Mouse (Mus musculus): ENCODE results near the gene Cdc42ep3.
A peak's percentile ranks its signal among the peaks of the same experiment; 100 is the strongest.

The Cdc42ep3 gene

DNA sequence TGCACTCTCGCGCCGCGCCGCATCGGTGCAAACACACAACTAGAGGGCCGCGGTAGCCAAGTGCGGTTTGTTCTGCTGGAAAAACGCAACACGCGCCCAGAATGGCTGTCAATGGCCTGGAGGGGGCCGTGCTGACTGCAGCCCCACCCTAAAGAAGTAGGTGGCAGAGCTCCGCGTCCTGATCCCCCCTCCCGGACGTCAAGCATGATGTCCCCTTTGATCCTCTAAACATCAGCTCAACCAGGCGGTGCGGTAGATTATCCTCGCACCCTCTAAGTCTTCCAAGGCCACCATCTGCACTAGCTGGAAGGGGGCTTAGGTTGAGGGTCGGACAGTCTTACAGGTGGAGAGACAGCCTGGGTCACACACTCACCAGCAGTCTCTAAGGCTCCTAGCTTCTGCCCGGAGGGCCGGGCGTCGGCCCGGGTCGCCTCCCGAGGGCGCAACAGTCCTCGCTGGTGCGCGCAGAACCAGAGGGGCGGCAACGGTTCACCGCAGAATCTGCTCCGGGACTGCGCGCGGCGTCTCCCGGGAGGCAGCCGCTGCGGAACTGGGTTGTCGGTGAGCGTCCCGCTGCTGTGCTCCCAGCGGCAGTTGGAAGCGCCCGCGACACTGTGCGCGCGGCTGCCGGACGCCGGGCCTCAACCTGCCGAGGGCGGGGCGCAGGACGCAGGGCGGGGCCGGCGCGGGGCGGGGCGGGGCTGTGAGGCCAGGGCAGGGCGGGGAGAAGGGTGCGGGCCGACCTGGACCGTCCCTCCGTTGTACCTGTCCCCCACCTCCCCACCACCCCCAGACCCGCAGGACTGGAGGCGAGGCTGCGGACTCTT is at the start of gene Cdc42ep3:
Cdc42ep3 (minus strand) TSS at position 648 of the 827 bp plus-strand sequence.
- peak; percentile 77 for DNase-seq (ENCODE audit: low spot score)

DNA sequence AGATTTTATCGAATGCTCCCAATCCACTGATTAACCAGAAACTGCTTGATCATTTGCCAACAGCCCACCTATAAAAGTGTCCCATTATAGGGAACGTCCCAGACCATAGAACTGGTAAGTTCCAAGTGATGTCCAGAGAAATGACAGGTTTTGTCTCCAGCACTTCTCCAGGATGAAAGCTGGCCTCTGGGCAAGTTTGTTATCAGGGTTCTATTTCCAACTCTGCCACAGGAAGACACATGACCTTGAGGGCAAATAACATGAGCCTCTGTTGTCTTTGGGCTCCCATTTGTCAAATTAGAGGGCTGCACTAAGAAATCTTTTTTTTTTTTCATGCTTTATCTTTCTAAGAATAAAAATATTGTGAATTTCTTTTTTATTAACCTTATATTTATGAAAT is 45.5 kb upstream of the Cdc42ep3 start:
- no peak for DNase-seq (ENCODE audit: low spot score)

GRCm38 (mm10) chr17:79398416-79398815 is 43.5 kb upstream of the Cdc42ep3 start:
- DNase-seq (ENCODE audit: low spot score), result no peak

- DNase-seq (ENCODE audit: low spot score), result no peak
Measured at GRCm38 (mm10) chr17:79394799-79395198, 39.9 kb upstream of the Cdc42ep3 start.

DNA sequence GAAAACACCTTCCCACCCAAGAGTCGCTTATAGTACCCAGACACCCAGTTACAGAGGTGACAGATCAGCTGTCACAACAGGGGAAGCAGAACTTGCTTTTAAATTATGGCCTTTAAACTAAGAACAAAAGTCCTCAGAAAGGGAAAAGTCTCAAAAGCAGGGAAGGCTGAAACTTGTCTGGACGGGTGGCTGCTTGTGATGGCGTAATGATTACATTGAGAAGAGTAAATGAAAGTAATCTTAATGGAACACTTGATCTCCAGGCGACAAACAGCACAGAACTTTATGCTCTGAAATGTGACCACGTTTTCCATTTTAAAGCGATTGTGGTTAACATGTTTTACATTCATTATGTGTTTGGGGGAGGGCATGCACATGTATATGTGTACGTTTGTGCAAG is 39.0 kb upstream of the Cdc42ep3 start:
- DNase-seq (ENCODE audit: low spot score), result no peak

DNA sequence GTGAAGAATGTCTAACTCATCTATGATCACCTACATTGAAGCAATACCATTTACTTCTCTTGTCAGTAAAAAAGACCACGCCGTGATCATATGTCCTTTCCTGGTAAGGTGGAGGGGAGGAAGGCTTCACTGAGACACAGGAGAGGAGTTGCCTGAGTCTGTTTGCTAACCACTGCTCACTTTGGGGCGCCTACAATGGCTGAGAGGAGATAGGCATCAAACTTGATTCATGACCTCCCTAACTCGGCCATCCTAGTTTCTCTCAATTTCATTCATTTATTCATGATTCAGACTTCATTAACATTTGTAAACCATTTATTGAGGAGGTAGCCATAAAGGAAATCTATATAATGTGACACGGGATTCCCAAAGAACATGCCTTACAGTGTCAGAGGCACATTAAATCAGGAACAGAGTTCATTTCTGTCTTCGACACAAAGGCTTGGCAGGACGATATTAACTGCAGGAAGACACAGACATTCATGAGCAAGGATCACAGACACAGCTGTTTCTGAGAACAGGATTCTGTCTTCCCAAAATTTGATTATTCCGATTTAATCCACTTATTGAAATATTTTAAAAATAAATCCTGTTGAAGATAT is 32.7 kb upstream of the Cdc42ep3 start:
- DNase-seq (ENCODE audit: low spot score), result no peak

DNA sequence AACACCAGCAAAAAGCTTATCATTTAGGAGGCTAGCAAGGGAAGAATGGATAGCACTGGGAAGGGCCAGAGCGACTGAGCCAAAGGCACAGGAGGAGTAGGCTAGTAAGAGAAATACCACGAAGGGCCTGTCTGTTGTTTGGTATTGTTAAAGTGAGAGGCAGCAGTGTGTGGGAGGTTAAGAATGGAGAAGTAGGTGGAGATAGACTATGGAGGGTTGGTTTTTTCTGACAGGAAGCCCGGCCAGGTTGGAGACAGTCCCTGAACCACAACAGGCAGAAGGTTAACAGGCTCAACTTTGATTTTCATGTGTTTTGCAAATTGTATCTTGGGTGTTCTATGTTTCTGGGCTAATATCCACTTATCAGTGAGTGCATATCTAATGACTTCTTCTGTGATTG is 26.6 kb upstream of the Cdc42ep3 start:
- no peak for DNase-seq (ENCODE audit: low spot score)

DNA sequence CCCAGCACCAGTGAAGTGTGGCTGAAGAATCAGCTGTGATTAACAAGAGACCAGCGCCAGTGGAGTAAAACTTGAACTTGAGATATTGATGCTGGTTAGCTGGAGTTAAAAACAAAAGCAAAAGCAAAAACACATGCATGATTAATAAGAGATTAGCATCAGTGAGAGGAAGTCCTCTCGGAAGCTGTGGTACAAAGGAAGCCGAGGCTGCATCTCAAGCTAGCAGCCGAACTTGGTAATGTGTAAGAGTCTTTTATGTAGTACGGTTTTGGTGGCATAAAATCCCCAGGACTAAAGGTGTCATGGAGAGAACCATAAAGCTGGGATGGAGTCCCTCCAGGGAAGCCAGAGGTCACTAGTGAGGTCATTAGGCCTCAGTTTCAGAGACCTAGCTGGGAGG is 24.3 kb upstream of the Cdc42ep3 start:
- no peak for DNase-seq (ENCODE audit: low spot score)

GRCm38 (mm10) chr17:79376434-79377210 is 21.7 kb upstream of the Cdc42ep3 start:
- DNase-seq (ENCODE audit: low spot score), result no peak

- no peak for DNase-seq (ENCODE audit: low spot score)
Measured at GRCm38 (mm10) chr17:79372973-79373372, 18.1 kb upstream of the Cdc42ep3 start.

- DNase-seq (ENCODE audit: low spot score), result no peak
Measured at GRCm38 (mm10) chr17:79364749-79365450, 10.0 kb upstream of the Cdc42ep3 start.

DNA sequence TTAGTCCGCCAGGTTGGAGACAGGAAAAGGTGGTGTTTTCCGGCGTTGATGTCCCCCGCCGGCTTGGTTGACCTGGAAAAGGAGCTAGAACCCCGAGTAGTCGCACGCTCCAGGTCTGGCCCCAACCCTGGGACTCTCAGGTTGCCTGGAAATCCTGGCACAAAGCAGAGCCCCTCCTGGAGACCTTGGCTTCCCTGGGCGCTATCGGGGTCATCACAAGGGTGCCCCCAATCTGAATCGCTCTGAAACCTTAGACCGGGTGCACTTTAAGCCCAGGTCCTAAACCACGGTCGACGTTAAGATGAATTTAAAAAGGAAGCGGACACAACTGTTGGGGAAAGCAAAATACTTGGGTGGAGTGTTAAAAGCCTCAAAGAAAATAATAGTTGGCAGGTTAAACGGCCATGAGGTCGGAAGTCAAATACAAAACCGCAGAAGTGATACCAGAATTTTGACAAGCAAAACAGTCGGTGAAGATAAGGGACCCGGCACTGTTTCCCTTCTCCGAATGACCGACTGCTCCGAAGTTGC is 1.2 kb upstream of the Cdc42ep3 start:
- no peak for DNase-seq (ENCODE audit: low spot score)

DNA sequence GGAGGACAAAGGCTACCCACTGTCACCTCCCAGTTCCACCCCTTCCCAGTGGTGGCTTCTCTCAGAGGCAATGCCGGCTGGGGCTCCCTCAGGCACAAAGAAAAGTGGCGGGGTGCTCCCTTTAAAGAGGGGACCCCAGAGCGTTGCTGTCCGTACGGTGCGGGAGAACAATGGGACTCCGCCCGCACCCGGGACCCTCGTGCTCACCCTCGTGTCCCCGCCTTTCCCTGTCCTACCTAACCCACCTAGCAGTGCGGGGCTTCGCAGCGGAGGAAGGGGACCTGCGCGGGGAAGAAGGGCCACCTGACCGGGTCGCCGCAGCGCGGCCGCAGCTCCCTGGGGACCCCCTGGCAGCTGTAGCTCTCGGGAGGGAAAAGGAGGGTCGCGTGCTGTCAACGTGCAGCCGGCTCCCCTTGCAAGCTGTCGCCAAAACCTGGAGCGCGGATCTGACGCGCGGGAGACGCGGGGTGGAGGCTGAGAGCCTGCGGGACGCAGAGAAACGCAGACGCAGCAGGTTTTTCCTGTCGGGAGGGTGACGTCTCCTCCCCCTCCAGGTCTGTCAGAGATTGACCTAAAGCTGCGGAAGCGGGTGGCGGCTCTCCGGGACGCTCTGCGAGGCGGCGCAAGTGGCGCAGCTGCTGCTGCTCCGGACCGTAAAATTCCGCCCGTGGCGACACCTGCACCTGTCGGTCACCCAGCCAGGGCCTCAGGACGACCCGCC is 540 bp upstream of the Cdc42ep3 start:
- no peak for DNase-seq (ENCODE audit: low spot score)

DNA sequence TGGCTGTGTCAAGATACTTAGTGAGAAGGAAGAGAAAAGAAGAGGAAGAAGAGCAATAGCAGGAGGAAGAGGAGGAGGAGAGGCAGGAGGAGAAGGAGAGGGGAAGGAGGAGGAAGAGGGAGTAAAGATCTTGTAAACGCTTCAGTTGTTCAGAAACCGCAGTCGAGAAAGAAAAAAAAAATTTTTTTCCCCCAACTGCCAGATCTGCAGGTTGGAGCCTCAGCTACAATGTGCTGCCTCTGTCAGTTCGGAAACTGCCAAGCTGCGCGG is 782 bp downstream of the Cdc42ep3 start:
- DNase-seq (ENCODE audit: low spot score), result no peak

- peak; percentile 47 for DNase-seq (ENCODE audit: low spot score)
Measured at GRCm38 (mm10) chr17:79353446-79354173, 1.3 kb downstream of the Cdc42ep3 start.

GRCm38 (mm10) chr17:79350751-79351191 is 4.1 kb downstream of the Cdc42ep3 start:
- DNase-seq (ENCODE audit: low spot score), result no peak

- DNase-seq (ENCODE audit: low spot score), result no peak
Measured at GRCm38 (mm10) chr17:79349371-79349770, 5.5 kb downstream of the Cdc42ep3 start.

DNA sequence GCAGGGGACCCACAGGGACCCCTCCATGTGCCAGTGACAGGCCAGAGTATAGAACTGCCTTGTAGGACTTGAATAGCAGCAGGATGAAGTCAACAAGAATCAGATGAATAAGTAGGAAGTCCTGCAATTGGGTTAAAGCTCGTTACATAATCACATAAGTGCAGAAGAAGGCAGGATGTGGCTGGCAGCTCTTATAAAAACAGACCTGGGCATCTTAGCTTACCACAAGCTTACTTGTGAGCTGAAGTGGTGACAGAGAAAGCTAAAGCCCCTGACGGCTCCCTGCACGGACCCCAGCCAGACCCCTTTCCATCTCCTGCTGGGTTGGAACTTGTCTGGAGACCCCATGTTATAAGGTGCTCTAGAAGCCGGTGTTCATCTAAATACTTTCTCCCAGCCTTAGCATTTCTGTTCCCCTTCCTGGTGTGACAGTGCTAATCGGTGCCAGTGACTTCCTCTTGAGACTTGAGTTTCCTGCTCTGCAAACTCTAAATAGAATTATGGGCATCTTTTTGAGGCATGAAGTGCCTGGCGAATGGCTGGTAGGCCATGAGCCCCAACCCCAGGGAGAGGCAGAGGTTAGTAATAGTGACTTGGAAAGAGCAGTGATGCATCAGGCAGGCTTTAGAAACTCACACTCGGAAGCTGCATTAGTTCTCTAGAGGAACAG is 6.8 kb downstream of the Cdc42ep3 start:
- DNase-seq (ENCODE audit: low spot score), result no peak

DNA sequence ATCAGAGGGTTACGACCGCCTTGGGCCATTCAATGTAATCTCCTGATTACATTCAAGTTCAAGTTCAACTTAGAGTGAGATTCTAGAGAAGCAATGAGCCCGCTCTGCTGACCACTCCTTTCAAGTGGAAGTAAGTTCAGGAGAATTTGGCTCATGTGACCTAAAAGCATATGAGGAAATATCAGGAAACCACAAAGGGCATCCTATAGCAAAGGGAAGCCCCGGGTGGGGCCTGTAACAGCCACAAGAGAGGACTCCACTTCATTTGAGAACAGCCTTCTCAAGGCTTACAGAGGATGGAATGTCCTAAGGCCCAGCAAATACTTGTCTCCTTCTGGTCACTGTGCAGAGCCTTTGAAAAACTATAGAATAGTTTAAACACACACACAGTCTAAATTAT is 7.6 kb downstream of the Cdc42ep3 start:
- DNase-seq (ENCODE audit: low spot score), result no peak

GRCm38 (mm10) chr17:79345001-79345709 is 9.7 kb downstream of the Cdc42ep3 start:
- DNase-seq (ENCODE audit: low spot score), result no peak

Measured in adipocyte (in vitro differentiated cells).